Mouse (Mus musculus) left cerebral cortex, adult 18-20 months (tissue): ENCODE data around the gene Abca5. TPM values are rescaled to one million over a fixed set of nuclear protein-coding genes. Genes with fewer than 3 reads are reported as not detected.
"Not testable (repeated sequence)": the region's sequence is repeated elsewhere in the genome, so short reads cannot be mapped to it uniquely, and the experiment has no call there.

Experiments
- DNase-seq, 2 experiments: peaks; one replicate each; pipeline ENCODE4 v3.0.0; 2021 to 2022; ENCODE audit warnings: low spot score in 2 of 2, mixed read lengths in 1 of 2
- long read RNA-seq, 2 experiments: library from polyadenylated mRNA; stranded (forward); transcript quantifications; one replicate each; pipeline ENCODE4 v2.0.0; 2021
- total RNA-seq, 2 experiments: library from RNA; stranded (reverse); gene quantifications; 2 replicates each; pipeline ENCODE4 v1.2.3; 2021

Gene Abca5
- total RNA-seq: 10 to 100 TPM; 48.0 to 55.0 TPM
- long read RNA-seq, experiment 1, full-length matches to known transcripts: 1 of 9 reads
- long read RNA-seq, experiment 1, partial matches to known transcripts: 4 of 9 reads
- long read RNA-seq, experiment 1, other reads (novel, unspliced or antisense): 4 of 9 reads
- long read RNA-seq, experiment 2, partial matches to known transcripts: 5 of 9 reads
- long read RNA-seq, experiment 2, other reads (novel, unspliced or antisense): 3 of 9 reads

- peak; percentile 89 to 91 for DNase-seq
Observed at GRCm38 (mm10) chr11:110337289-110338245, at the start of gene Abca5. Gene Abca5 (minus strand): TSS chr11:110337716.

DNA sequence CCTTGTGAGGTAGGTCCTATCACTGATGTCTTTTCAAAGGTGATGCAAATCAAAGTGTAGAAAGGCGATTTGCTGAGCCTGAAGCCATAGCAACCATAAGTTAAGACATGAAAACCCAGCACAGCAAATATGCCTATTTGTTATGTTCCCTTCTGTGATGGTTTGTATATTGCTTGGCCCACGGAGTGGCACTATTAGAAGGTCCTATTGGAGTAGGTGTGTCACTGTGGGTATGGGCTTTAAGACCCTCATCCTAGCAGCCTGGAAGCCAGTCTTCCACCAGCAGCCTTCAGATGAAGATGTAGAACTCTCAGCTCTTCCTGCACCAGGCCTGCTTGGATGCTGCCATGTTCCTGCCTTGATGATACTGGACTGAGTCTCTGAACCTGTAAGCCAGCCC, 48.0 kb upstream of the Abca5 start:
- DNase-seq: no peak

- no peak for DNase-seq
Observed at GRCm38 (mm10) chr11:110380310-110380668, 42.8 kb upstream of the Abca5 start.

- peak; percentile 41 to 44 for DNase-seq
Observed at GRCm38 (mm10) chr11:110379661-110380309, 42.3 kb upstream of the Abca5 start.

DNA sequence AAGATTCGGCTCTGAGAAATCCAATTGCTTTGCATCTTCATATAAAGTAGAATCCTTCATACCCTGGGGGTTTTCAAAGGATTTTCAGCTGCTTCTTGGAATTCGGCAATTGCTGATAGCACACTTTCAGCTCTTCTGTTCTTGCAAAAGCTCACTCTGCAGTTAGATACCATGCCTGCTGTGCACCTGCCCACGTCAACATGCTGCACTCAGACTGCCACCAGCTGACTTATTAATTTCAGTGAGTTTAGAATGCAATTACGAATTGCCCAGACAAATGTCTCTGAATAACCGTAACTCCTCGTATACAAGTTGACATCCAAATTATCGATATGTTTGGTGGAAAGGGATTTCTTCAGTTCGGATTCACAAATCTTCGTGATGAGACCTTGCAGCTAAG, 36.5 kb upstream of the Abca5 start:
- DNase-seq: no peak

DNA sequence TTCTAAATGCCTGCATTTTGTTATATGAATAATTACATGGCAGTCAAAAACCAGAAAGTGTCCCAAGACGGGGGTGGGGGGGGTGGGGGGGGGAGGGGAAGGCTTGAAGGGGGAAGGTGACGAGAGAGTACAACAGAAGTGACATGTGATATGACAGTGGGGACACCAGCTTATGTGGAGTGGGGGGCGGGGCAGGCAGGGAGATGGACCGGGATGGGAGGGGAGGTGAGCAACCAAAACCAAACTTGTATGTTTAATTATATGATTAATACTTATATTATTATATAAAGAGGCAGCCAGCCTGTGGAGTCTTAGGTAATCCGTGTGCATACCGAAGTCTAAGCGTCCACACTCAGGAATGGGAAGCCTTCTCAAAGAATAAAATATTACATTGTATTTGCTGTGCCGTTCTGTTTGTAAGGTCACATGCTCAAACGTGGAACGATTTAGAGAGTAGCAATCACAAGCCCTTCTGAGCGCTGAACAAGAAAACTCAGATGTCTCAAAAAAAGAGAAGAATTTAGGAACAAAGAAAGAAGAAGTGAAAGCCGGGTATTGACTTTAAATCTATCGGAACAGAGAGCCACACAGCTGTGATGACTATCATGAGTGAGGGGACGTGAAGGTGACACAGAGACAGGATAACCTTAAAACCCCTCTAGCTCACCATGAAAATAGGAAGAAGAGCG, 34.9 kb upstream of the Abca5 start:
- DNase-seq: no peak

DNA sequence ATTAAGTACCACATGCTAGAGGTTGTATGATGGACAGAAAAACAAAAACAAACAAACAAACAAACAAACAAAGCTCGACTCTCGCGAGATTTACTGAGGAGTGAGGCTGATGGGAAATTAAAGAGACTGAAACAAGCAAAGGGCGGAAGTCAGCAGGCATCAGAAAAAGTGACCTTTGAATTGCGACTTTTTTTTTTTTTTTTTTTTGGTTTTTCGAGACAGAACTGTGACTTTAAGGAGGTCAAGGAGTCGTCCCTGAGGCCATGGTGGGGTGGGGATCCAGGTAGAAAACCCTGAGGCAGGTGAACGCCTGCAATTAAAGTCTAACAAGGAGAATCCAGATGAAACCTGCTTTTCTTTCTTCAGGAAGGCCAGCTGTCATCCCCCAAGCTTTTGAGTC, 34.3 kb upstream of the Abca5 start:
- no peak for DNase-seq

DNA sequence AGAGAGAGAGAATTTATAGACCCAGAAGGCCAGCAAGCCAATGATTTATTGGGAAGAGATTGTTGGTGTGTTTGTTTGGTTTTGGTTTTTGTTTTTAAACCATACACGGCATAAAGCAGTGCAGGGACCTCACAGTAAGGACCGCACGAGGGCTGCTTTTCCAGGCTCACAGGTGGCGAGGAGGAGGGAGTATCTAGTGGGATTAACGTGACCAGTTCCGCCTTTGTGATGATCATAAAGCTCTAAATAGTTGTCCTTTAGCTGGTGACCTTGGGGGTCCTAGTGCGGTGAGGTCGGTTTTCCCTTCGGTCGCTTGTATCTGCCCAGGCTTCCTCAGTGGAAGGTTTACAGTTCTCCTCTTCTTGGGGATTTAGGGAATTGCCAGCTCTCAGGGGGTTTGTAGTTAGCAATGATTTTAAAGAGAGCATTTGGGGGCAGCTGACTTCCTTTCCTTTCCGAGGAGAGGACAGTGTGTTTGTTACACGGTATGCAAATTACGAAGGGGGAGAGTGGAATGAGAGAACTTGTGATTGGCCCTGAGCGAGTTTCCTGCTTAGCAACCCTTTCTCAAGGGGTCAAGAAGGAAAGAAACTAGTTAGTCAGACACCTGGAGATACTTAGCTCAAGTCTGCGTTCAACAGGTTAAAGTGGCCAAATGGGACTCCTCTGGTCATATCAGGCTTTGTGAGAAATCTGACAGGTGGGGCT, 31.9 kb upstream of the Abca5 start:
- no peak for DNase-seq

DNA sequence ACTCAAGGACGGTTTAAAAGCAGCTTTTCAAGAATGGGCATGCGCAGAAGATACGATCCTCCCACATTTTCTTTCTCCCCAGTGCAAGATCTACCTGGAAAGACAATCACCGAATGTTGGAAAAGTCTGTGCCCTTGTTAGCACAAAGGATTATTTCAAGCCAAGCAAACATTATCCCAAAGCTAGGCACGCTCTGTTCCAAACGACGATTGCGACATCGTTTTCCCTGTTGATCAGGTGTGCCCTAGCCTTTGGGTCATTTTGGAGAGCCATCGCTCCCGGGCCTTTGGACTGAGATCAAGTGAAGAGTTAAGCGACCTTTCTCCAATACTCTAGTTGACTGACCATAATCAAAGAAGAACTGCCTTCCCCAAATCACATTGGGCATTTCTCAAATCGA, 30.1 kb upstream of the Abca5 start:
- DNase-seq: no peak

GRCm38 (mm10) chr11:110366902-110367301, 29.4 kb upstream of the Abca5 start:
- DNase-seq: no peak

DNA sequence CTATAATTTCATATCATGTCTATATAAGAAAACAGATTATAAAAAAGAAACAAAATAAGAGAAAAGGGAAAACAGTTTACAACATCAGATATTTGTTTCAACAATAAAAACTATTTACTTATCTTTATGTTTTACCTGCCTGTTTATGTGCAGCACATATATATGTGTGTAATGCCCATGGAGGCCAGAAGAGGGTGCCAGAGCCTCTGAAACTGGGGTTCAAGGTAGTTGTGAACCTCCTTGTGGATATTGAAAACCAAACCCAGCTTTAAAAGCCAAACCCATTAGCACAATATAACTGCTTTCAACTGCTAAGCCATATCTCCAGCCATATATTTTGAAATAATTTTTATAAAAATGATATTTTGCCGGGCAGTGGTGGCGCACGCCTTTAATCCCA, 27.5 kb upstream of the Abca5 start:
- DNase-seq: peak in 1 of 2 experiments; percentile 19

DNA sequence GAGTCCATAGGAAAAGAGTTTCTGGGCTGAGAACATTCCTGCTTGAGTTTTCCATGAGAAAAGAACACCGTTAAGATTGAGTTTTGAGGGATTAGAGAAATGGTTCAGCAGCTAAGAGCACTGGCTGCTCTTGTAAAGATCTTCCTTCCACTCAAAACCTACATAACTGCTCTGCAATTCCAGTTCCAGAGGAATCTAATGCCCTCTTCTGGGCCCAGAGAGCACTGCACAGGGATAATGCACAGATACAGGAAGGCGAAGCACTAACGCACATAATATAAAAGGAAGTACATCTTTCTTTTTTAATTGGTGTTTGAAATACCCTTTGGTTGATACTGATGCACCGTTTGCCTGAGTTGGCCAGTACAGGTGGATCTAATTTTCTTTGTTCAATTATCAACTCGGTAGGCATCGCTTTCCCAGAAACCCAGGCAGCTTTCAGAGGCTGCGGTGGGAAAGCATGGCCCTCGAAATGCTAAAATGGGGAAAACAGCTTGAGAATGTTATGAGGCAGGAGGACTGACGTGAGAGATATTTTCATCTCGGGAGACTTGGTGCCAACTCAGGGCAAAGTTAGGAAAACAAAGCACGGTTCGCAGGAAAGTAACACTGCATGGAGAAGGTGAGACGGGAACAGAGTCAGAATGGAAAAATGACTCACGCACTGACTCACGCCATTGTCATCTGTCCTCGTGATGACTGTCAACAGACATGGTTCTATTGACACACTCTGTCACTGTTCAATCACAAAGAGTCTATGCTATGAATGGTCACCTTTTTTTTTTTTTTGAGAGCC, 20.4 kb upstream of the Abca5 start:
- DNase-seq: peak; percentile 65 to 66

- not testable (repeated sequence) for DNase-seq
Observed at GRCm38 (mm10) chr11:110355131-110355530, 17.6 kb upstream of the Abca5 start.

DNA sequence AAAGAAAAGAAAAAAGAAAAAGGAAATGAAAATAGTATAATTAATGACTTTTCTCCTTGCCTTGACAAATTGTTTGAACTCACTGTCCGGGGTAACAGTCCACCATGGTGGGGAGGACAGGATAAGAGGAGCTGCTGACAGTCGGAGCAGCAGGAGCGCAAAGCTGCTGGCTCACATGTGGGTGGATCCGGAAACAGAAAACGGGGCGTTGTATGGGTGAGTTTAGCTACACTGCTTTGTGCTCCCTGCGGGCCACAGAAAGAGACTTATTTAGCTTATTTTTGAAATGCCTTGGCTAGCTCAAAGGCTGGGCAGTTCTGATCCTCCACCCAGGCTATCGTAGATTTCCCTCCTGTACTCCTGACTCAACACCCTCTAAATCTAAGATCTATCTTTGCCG, 16.7 kb upstream of the Abca5 start:
- DNase-seq: peak; percentile 16 to 47

DNA sequence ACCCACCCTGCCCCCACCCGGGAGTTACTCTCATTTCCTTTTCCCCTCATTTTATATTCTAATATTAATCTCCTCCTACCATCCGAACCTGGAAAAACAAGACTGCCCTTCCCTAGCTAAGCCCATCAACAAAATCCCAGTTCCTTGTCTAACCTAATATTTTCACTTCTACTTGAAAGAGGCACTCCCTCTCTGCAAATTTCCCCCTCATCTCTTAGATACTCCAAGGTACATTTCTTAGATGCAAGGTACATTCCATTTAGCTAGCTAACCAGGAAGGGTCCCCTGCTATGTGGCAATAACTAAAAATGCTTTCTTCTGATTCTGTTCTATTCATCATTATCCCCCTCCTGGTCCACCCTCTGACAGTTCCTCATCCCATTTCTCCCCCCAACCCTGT, 10.7 kb upstream of the Abca5 start:
- no peak for DNase-seq

- DNase-seq: no peak
Observed at GRCm38 (mm10) chr11:110347768-110348167, 10.3 kb upstream of the Abca5 start.

GRCm38 (mm10) chr11:110336814-110337288, 665 bp downstream of the Abca5 start:
- peak in 1 of 2 experiments; percentile 28 for DNase-seq

DNA sequence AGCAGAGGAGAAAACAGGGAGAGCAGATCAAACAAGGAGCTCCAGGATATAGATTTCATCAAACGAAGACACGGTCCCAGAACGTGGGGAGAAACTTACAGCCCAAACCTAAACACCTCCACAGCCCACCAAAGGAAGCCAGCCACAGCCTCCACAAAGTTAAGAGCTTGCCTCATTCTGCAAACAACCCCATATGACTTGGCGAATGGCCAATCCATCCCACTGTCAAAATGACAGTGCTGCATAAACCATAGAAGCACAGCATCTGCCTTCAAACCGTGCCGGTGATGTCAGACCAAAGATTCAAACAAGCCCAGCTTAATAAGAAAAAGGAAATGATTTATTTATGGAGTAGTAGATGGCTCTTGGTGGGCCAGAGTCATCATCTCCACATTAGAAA, 7.4 kb downstream of the Abca5 start:
- peak; percentile 28 to 34 for DNase-seq

DNA sequence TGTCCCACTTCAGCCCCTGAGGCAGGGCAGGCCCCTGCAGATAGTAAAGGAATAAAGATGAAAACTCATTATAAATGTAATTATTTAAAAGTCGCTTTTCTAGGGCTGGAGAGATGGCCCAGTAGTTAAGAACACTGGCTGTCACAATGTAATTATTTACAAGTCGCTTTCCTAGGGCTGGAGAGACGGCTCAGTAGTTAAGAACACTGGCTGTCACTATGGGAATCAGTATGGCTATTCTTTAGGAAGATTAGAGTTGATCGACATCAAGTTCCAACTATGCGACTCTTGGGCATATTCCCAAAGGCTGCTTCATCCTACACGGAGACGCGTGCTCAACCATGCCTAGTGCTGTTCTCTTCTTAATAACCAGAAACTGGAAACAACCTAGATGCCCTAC, 15.2 kb downstream of the Abca5 start:
- no peak for DNase-seq
